Mouse (Mus musculus) lung, adult 2 months (tissue): ENCODE measurements around the gene Gpr25.

Experiments used
- CTCF ChIP-seq: fragments of 200-500 bp; IDR thresholded peaks from 2 replicates; pipeline ENCODE4 v1.5.1; 2011; ENCODE audit warnings: mild to moderate bottlenecking, low read length, control low read depth; ENCODE audit not compliant: insufficient read depth
- POLR2A ChIP-seq: fragments of 200-500 bp; IDR thresholded peaks from 2 replicates; pipeline ENCODE4 v1.6.1; 2011; ENCODE audit warnings: low read depth, mild to moderate bottlenecking, control low read depth, low read length, borderline replicate concordance; ENCODE audit errors: extremely low read depth

DNA sequence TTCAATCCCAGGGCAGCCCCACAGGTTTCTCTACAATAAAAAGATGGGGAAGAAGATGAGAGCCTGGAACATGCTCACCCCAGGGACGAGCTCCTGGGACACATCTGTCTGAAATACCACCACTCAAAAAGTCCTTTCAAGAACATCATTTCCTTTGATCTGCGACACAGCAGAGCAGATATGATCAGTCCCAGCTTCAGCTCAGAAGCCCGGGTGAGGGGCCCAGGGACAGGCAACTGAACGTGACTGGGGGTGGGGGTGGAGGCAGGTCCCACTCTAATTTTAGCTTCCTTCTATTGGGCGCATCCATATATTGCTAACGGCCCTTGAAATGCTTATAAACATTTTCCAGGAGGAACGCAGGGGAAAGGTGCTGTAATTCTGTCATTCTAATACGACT, 5.0 kb downstream of the Gpr25 start:
- TF ChIP-seq CTCF (no peak), POLR2A (no peak)
